Mouse (Mus musculus): ENCODE results near the gene Gm42906.

GRCm38 (mm10) chr5:151270815-151271214 lies 157.1 kb downstream of the Gm42906 start:
- TF ChIP-seq POLR2A (IDR thresholded peaks at IDR 0.05; ENCODE audit: low read depth, low read length) (no peak), CTCF (IDR thresholded peaks at IDR 0.05; ENCODE audit: extremely low read depth, insufficient read length, insufficient replicate concordance, low read depth, low read length) (no peak)
